8 mouse cellular contexts compared by ENCODE assay signal in genomic region chr11:102399610-102400072, GRCm38 (mm10). TPM values are rescaled to one million over a fixed set of nuclear protein-coding genes. Genes with fewer than 3 reads are reported as not detected.
DNase-seq lines count a peak whose midpoint lies in the region; ATAC-seq and TF ChIP-seq lines count a peak whose summit lies in the region.

No protein-coding gene starts in this region.

- ATAC-seq in cerebellum, adult (ENCODE audit: insufficient number of reproducible peaks, low FRiP score, low TSS enrichment) = no peak
- no peak for ATAC-seq in heart, postnatal 0 days (ENCODE audit: insufficient read depth, low read depth)
- no peak for ATAC-seq in liver, embryonic 15.5 days (ENCODE audit: insufficient read depth)

- peak overlapping the region; percentile 23 for H3K4me2 ChIP-seq in heart, postnatal 0 days (ENCODE audit: low read depth, low read length)
- H3K4me2 ChIP-seq in liver, embryonic 15.5 days = peak overlapping the region; percentile 60

- H3K36me3 ChIP-seq in heart, postnatal 0 days (replicated peaks; ENCODE audit: control insufficient read depth, insufficient read depth, low read length) = peaks cover 26% of the 10 kb centered on the region
- peaks cover 32% of the 10 kb centered on the region for H3K36me3 ChIP-seq in liver, embryonic 15.5 days (replicated peaks)

- H3K9ac ChIP-seq in heart, postnatal 0 days (replicated peaks; ENCODE audit: low read depth, low read length) = no peak overlapping the region
- 0 out of 2 replicates have a peak overlapping the region, but pooled peaks have one; percentile 45 for H3K9ac ChIP-seq in liver, embryonic 15.5 days

- H3K27ac ChIP-seq in heart, postnatal 0 days (ENCODE audit: low read depth) = no peak overlapping the region
- H3K27ac ChIP-seq in liver, embryonic 15.5 days (replicated peaks) = no peak overlapping the region

- TF ChIP-seq EP300 in heart, postnatal 0 days (IDR thresholded peaks at IDR 0.05; ENCODE audit: low read depth) = no peak

- no peak for TF ChIP-seq CTCF in heart, postnatal 0 days (IDR thresholded peaks at IDR 0.05; ENCODE audit: low read depth)
- no peak for TF ChIP-seq CTCF in lung, adult 2 months (IDR thresholded peaks at IDR 0.05; ENCODE audit: insufficient read depth, low read length)

- DNase-seq in cerebellum, adult 11-12 months = peak; percentile 66
- DNase-seq in layer of hippocampus, postnatal 10 days (ENCODE audit: low spot score in 2 of 2) = peak; percentile 9 to 26
- DNase-seq in layer of hippocampus, adult 9-10 months (ENCODE audit: low spot score) = no peak
- no peak for DNase-seq in heart, postnatal 0 days (ENCODE audit: low spot score)
- DNase-seq in natural killer cell, adult 2 months (ENCODE audit: low spot score in 2 of 2) = no peak
- DNase-seq in lung, adult 2 months = no peak

- no peaks in the 10 kb centered on the region for H3K9me3 ChIP-seq in heart, postnatal 0 days (replicated peaks; ENCODE audit: control insufficient read depth, low read length)
- H3K9me3 ChIP-seq in liver, embryonic 15.5 days (replicated peaks) = no peaks in the 10 kb centered on the region

- 2% methylated on average over 34 of the region's 34 CpGs for WGBS in heart, postnatal 0 days
- whole genome bisulfite sequencing in liver, embryonic 15.5 days (ENCODE audit: insufficient replicate concordance) = 5% methylated on average over 34 of the region's 34 CpGs
- 6% methylated on average over 33 of the region's 34 CpGs for WGBS in lung, adult 2 months

- no peak for TF ChIP-seq POLR2A in lung, adult 2 months (IDR thresholded peaks at IDR 0.05; ENCODE audit: borderline replicate concordance, extremely low read depth, low read depth, low read length)

- peak overlapping the region; percentile 12 for H3K4me3 ChIP-seq in heart, postnatal 0 days (ENCODE audit: low read depth, low read length)
- H3K4me3 ChIP-seq in liver, embryonic 15.5 days (replicated peaks) = peak overlapping the region; percentile 43
- H3K4me3 ChIP-seq in lung, adult 2 months (replicated peaks; ENCODE audit: extremely low read depth, low read depth, low read length) = no peak overlapping the region

- H3K4me1 ChIP-seq in heart, postnatal 0 days (ENCODE audit: control insufficient read depth, insufficient read depth) = no peaks in the 10 kb centered on the region
- peaks cover 47% of the 10 kb centered on the region for H3K4me1 ChIP-seq in liver, embryonic 15.5 days (replicated peaks)
- H3K4me1 ChIP-seq in lung, adult 2 months (ENCODE audit: control insufficient read depth, insufficient read depth, low read length) = no peaks in the 10 kb centered on the region

- H3K27me3 ChIP-seq in heart, postnatal 0 days (ENCODE audit: control insufficient read depth, insufficient read depth, low read length) = peaks cover 42% of the 10 kb centered on the region
- H3K27me3 ChIP-seq in liver, embryonic 15.5 days = peaks cover 81% of the 10 kb centered on the region

RNA-seq across cellular contexts. Expression of gene Rundc3a, which starts 6.4 kb away (rescaled TPM):
- 100 to 1,000 TPM; 356 to 431 TPM for total RNA-seq in layer of hippocampus, postnatal 10 days (2021)
- total RNA-seq in heart, postnatal 0 days (2014; rRNA removed; ENCODE audit: low replicate concordance) = 12.5 TPM in 1 of 2 replicates, not detected in the other
- 0.74 and 0.92 TPM in 2 replicates for polyA plus RNA-seq in heart, postnatal 0 days (2015; fragmentation: Nextera tagmentation; extraction: Ambion mirVana)
- polyA plus RNA-seq in liver, embryonic 15.5 days (2015; fragmentation: Nextera tagmentation; extraction: Ambion mirVana) = 2.2 and 2.4 TPM in 2 replicates
- 1.9 and 2.8 TPM in 2 replicates for polyA plus RNA-seq in lung, adult 2 months (2012; rRNA removed)

RNA-seq across cellular contexts. Expression of gene Slc25a39, which starts 8.1 kb away (rescaled TPM):
- total RNA-seq in layer of hippocampus, postnatal 10 days (2021) = 10 to 100 TPM; 74.8 to 80.1 TPM
- 281 and 322 TPM in 2 replicates for total RNA-seq in heart, postnatal 0 days (2014; rRNA removed; ENCODE audit: low replicate concordance)
- 267 and 269 TPM in 2 replicates for polyA plus RNA-seq in heart, postnatal 0 days (2015; fragmentation: Nextera tagmentation; extraction: Ambion mirVana)
- 451 and 525 TPM in 2 replicates for polyA plus RNA-seq in liver, embryonic 15.5 days (2015; fragmentation: Nextera tagmentation; extraction: Ambion mirVana)
- polyA plus RNA-seq in lung, adult 2 months (2012; rRNA removed) = 258 and 290 TPM in 2 replicates

RNA-seq across cellular contexts. Expression of gene Grn, which starts 30.5 kb away (rescaled TPM):
- 10 to 100 TPM; 81.8 to 83.7 TPM for total RNA-seq in layer of hippocampus, postnatal 10 days (2021)
- 134 and 162 TPM in 2 replicates for total RNA-seq in heart, postnatal 0 days (2014; rRNA removed; ENCODE audit: low replicate concordance)
- 174 and 176 TPM in 2 replicates for polyA plus RNA-seq in heart, postnatal 0 days (2015; fragmentation: Nextera tagmentation; extraction: Ambion mirVana)
- polyA plus RNA-seq in liver, embryonic 15.5 days (2015; fragmentation: Nextera tagmentation; extraction: Ambion mirVana) = 94.8 and 121 TPM in 2 replicates
- 220 and 257 TPM in 2 replicates for polyA plus RNA-seq in lung, adult 2 months (2012; rRNA removed)

RNA-seq across cellular contexts. Expression of gene Slc4a1, which starts 33.6 kb away (rescaled TPM):
- under 1 TPM; 0.32 to 0.54 TPM for total RNA-seq in layer of hippocampus, postnatal 10 days (2021)
- 1.9 and 7.5 TPM in 2 replicates for total RNA-seq in heart, postnatal 0 days (2014; rRNA removed; ENCODE audit: low replicate concordance)
- polyA plus RNA-seq in heart, postnatal 0 days (2015; fragmentation: Nextera tagmentation; extraction: Ambion mirVana) = 1.3 and 3.1 TPM in 2 replicates
- polyA plus RNA-seq in liver, embryonic 15.5 days (2015; fragmentation: Nextera tagmentation; extraction: Ambion mirVana) = 1,073 and 1,204 TPM in 2 replicates
- 1.1 and 1.2 TPM in 2 replicates for polyA plus RNA-seq in lung, adult 2 months (2012; rRNA removed)

RNA-seq across cellular contexts. Expression of gene Fam171a2, which starts 47.8 kb away (rescaled TPM):
- total RNA-seq in layer of hippocampus, postnatal 10 days (2021) = 100 to 1,000 TPM; 115 TPM
- total RNA-seq in heart, postnatal 0 days (2014; rRNA removed; ENCODE audit: low replicate concordance) = 40.8 and 58.6 TPM in 2 replicates
- polyA plus RNA-seq in heart, postnatal 0 days (2015; fragmentation: Nextera tagmentation; extraction: Ambion mirVana) = 1.7 and 1.8 TPM in 2 replicates
- polyA plus RNA-seq in liver, embryonic 15.5 days (2015; fragmentation: Nextera tagmentation; extraction: Ambion mirVana) = 0.28 and 0.61 TPM in 2 replicates
- 19.6 and 22.8 TPM in 2 replicates for polyA plus RNA-seq in lung, adult 2 months (2012; rRNA removed)

Comparison
In these comparisons a context has a peak if more than half of its experiments do, and no peak if none do; other contexts are left out.
1. DNase-seq: peak in cerebellum, adult 11-12 months (single experiment) and layer of hippocampus, postnatal 10 days (2 of 2); none in layer of hippocampus, adult 9-10 months (single experiment), heart, postnatal 0 days (single experiment), natural killer cell, adult 2 months (0 of 2) and lung, adult 2 months (single experiment).